ENCODE assay signal across 8 mouse cellular contexts in the genomic region with DNA sequence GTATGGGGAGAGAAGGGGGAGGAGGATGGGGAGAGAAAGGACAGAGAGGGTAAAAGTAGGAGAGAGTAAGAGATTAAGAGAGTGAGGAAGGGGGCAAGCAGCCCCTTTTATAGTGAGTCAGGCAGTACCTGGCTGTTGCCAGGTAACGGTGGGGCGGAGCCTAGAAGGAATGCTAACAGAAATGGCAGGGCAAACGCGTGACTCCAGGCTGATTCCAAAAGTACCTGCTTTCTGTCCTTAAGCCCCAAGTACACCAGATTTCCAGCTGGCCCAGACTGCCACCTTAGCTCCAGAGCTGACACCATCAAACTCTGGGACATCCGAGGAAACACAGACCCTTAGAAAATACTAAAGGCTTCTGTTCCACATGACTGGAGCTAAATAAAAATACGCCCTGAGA. TPM values are rescaled to one million over a fixed set of nuclear protein-coding genes. Genes with fewer than 3 reads are reported as not detected.
DNase-seq lines count a peak whose midpoint lies in the region; ATAC-seq and TF ChIP-seq lines count a peak whose summit lies in the region.

No protein-coding gene starts in this region.

- H3K27ac ChIP-seq in layer of hippocampus, adult 2 months, result peak overlapping the region; percentile 58; the same call in 1 of the 2 replicates
- no peak overlapping the region for H3K27ac ChIP-seq in embryonic facial prominence, embryonic 10.5 days (replicated peaks)
- no peak overlapping the region for H3K27ac ChIP-seq in lung, embryonic 14.5 days (ENCODE audit: low read depth)

- peak overlapping the region; percentile 26 for H3K4me3 ChIP-seq in layer of hippocampus, adult 2 months
- peak overlapping the region; percentile 23; the same call in 1 of the 2 replicates for H3K4me3 ChIP-seq in embryonic facial prominence, embryonic 10.5 days
- peak overlapping the region; percentile 5; the same call in 1 of the 2 replicates for H3K4me3 ChIP-seq in lung, embryonic 14.5 days (ENCODE audit: low read depth, low read length)

- peaks cover 26% of the 10 kb centered on the region for H3K27me3 ChIP-seq in embryonic facial prominence, embryonic 10.5 days (replicated peaks; ENCODE audit: low read depth, poor library complexity, severe bottlenecking)
- no peaks in the 10 kb centered on the region for H3K27me3 ChIP-seq in lung, embryonic 14.5 days (ENCODE audit: insufficient read depth, low read length)

- H3K9me3 ChIP-seq in embryonic facial prominence, embryonic 10.5 days, result no peaks in the 10 kb centered on the region
- no peaks in the 10 kb centered on the region for H3K9me3 ChIP-seq in lung, embryonic 14.5 days (ENCODE audit: low read depth, low read length)

- ATAC-seq in lung, embryonic 14.5 days (ENCODE audit: insufficient read depth), result no peak

- H3K4me2 ChIP-seq in lung, embryonic 14.5 days, result peak overlapping the region; percentile 48

- TF ChIP-seq CTCF in layer of hippocampus, adult 2 months (conservative IDR thresholded peaks at IDR 0.05), result no peak
- TF ChIP-seq CTCF in lung, embryonic 14.5 days (IDR thresholded peaks at IDR 0.05; ENCODE audit: low read depth), result no peak

- DNase-seq in layer of hippocampus, adult 2 months (ENCODE audit: low spot score in 2 of 2), result no peak
- DNase-seq in layer of hippocampus, adult 9-11 months, result no peak
- DNase-seq in embryonic facial prominence, embryonic 10.5 days (ENCODE audit: low spot score), result peak; percentile 31
- DNase-seq in kidney, adult 11 months, result peak; percentile 94
- DNase-seq in lung, embryonic 14.5 days, result peak; percentile 59
- no peak for DNase-seq in natural killer cell, adult 2 months (ENCODE audit: low spot score in 2 of 2)
- no peak for DNase-seq in layer of hippocampus, adult 9-10 months (ENCODE audit: low spot score)
- no peak for DNase-seq in urinary bladder, postnatal 36 days (ENCODE audit: low spot score in 2 of 2)

- 31% methylated on average over 6 of the region's 6 CpGs for WGBS in embryonic facial prominence, embryonic 10.5 days
- 26% methylated on average over 6 of the region's 6 CpGs for WGBS in lung, embryonic 14.5 days

- H3K4me1 ChIP-seq in embryonic facial prominence, embryonic 10.5 days, result peaks cover 44% of the 10 kb centered on the region
- peaks cover 24% of the 10 kb centered on the region for H3K4me1 ChIP-seq in lung, embryonic 14.5 days (ENCODE audit: insufficient read depth)

- H3K36me3 ChIP-seq in embryonic facial prominence, embryonic 10.5 days (replicated peaks), result no peaks in the 10 kb centered on the region
- no peaks in the 10 kb centered on the region for H3K36me3 ChIP-seq in lung, embryonic 14.5 days (ENCODE audit: insufficient read depth)

- no peak overlapping the region for H3K9ac ChIP-seq in lung, embryonic 14.5 days

RNA-seq across cellular contexts. Expression of gene Ablim1, which starts 40.0 kb away (rescaled TPM):
- total RNA-seq in layer of hippocampus, adult 2 months (2021), result 10 to 100 TPM; 85.1 to 86.0 TPM
- polyA plus RNA-seq in embryonic facial prominence, embryonic 10.5 days (2016; fragmentation: Nextera tagmentation; extraction: Ambion mirVana), result 17.7 and 22.4 TPM in 2 replicates
- 39.9 TPM in 2 replicates for polyA plus RNA-seq in lung, embryonic 14.5 days (2014; fragmentation: Nextera tagmentation; extraction: Ambion mirVana)

Comparison
In these comparisons a context has a peak if more than half of its experiments do, and no peak if none do; other contexts are left out.
1. DNase-seq: peak in embryonic facial prominence, embryonic 10.5 days (single experiment), kidney, adult 11 months (single experiment) and lung, embryonic 14.5 days (single experiment); none in layer of hippocampus, adult 2 months (0 of 2), layer of hippocampus, adult 9-11 months (single experiment), natural killer cell, adult 2 months (0 of 2), layer of hippocampus, adult 9-10 months (single experiment) and urinary bladder, postnatal 36 days (0 of 2).
2. Peak in every context shown above with its lines, with median percentiles within 50 percentile points of each other: H3K4me3 ChIP-seq.